Mouse (Mus musculus) right cerebral cortex, adult 18-20 months (tissue): ENCODE results near the gene Adamts7.

Source experiments
- DNase-seq: peaks from one replicate; pipeline ENCODE4 v3.0.0; 2022; ENCODE audit warnings: mixed read lengths

Gene Adamts7

GRCm38 (mm10) chr9:90162926-90163748 lies at the start of gene Adamts7:
Adamts7 (plus strand) TSS chr9:90163069.
- peak; percentile 26 for DNase-seq

GRCm38 (mm10) chr9:90113151-90113550 lies 49.7 kb upstream of the Adamts7 start:
- DNase-seq: no peak

GRCm38 (mm10) chr9:90113651-90114566 lies 49.0 kb upstream of the Adamts7 start:
- DNase-seq: peak; percentile 93

GRCm38 (mm10) chr9:90114567-90115307 lies 48.1 kb upstream of the Adamts7 start, which contains the start of gene Morf4l1:
Morf4l1 (minus strand) TSS chr9:90114774.
- DNase-seq: peak; percentile 98

- DNase-seq: no peak
Measured at GRCm38 (mm10) chr9:90115308-90115700, 47.6 kb upstream of the Adamts7 start.

- DNase-seq: no peak
Measured at GRCm38 (mm10) chr9:90117234-90117633, 45.6 kb upstream of the Adamts7 start.

- no peak for DNase-seq
Measured at GRCm38 (mm10) chr9:90122246-90122740, 40.6 kb upstream of the Adamts7 start.

GRCm38 (mm10) chr9:90124156-90124872 lies 38.6 kb upstream of the Adamts7 start:
- DNase-seq: no peak

GRCm38 (mm10) chr9:90124873-90125245 lies 38.0 kb upstream of the Adamts7 start:
- no peak for DNase-seq

GRCm38 (mm10) chr9:90125416-90126099 lies 37.3 kb upstream of the Adamts7 start:
- no peak for DNase-seq

GRCm38 (mm10) chr9:90126260-90127010 lies 36.4 kb upstream of the Adamts7 start:
- DNase-seq: peak; percentile 82

- no peak for DNase-seq
Measured at GRCm38 (mm10) chr9:90127146-90127545, 35.7 kb upstream of the Adamts7 start.

GRCm38 (mm10) chr9:90128636-90129201 lies 34.1 kb upstream of the Adamts7 start:
- no peak for DNase-seq

GRCm38 (mm10) chr9:90133562-90134355 lies 29.1 kb upstream of the Adamts7 start:
- DNase-seq: no peak

GRCm38 (mm10) chr9:90135466-90135865 lies 27.4 kb upstream of the Adamts7 start:
- no peak for DNase-seq

- DNase-seq: no peak
Measured at GRCm38 (mm10) chr9:90135963-90136677, 26.7 kb upstream of the Adamts7 start.

- DNase-seq: no peak
Measured at GRCm38 (mm10) chr9:90136678-90136965, 26.2 kb upstream of the Adamts7 start.

GRCm38 (mm10) chr9:90145788-90146187 lies 17.1 kb upstream of the Adamts7 start:
- DNase-seq: no peak

GRCm38 (mm10) chr9:90146869-90147268 lies 16.0 kb upstream of the Adamts7 start:
- no peak for DNase-seq
